Comparison of ENCODE assay signal across 9 mouse cellular contexts in genomic region chr14:105588391-105589163, GRCm38 (mm10).
DNase-seq lines count a peak whose midpoint lies in the region; ATAC-seq lines count a peak whose summit lies in the region.
"Had no signal": no experiment of that assay in that cellular context is flagged by ENCODE, and none has a peak within 500 bp of the region (broad histone marks: within the 10 kb centered on the region; RNA-seq: fewer than 3 reads in every experiment).

No protein-coding gene starts in this region.

- H3K4me1 ChIP-seq in midbrain, embryonic 14.5 days (ENCODE audit: control insufficient read depth, insufficient read depth, low read length), result no peaks in the 10 kb centered on the region; the same call in 1 of the 2 replicates
- H3K4me1 ChIP-seq: megakaryocyte, embryonic 14.5 days had no signal

- no peak overlapping the region for H3K4me3 ChIP-seq in midbrain, embryonic 14.5 days (replicated peaks; ENCODE audit: low read depth, low read length)
- H3K4me3 ChIP-seq: megakaryocyte, embryonic 14.5 days had no signal

- no peaks in the 10 kb centered on the region for H3K9me3 ChIP-seq in midbrain, embryonic 14.5 days (ENCODE audit: control insufficient read depth, low read length)

- no peak overlapping the region for H3K9ac ChIP-seq in midbrain, embryonic 14.5 days (replicated peaks; ENCODE audit: low read length)

- peak; percentile 39 for DNase-seq in embryo, embryonic 10.5 days (ENCODE audit: low spot score)
- no peak for DNase-seq in embryo, embryonic 10 days (ENCODE audit: low spot score)
- DNase-seq in cerebellum, adult 9-11 months, result peak; percentile 61
- peak; percentile 59 to 73 for DNase-seq in frontal cortex, postnatal 36 days (ENCODE audit: low spot score in 2 of 2)
- peak; percentile 86 for DNase-seq in layer of hippocampus, adult 9-11 months
- peak; percentile 77 for DNase-seq in midbrain, embryonic 14.5 days
- DNase-seq in urinary bladder, postnatal 36 days (ENCODE audit: low spot score in 2 of 2), result no peak
- DNase-seq in spleen, postnatal 4 days (ENCODE audit: low spot score in 2 of 2), result no peak

- peak overlapping the region; percentile 65 for H3K27ac ChIP-seq in midbrain, embryonic 14.5 days (replicated peaks; ENCODE audit: low read depth, low read length)

- H3K4me2 ChIP-seq in midbrain, embryonic 14.5 days (ENCODE audit: low read length), result no peak overlapping the region

- WGBS in midbrain, embryonic 14.5 days, result 62% methylated on average over 15 of the region's 15 CpGs

- no peaks in the 10 kb centered on the region for H3K27me3 ChIP-seq in midbrain, embryonic 14.5 days (ENCODE audit: control insufficient read depth, insufficient read depth, low read length)
- H3K27me3 ChIP-seq: megakaryocyte, embryonic 14.5 days had no signal

- H3K36me3 ChIP-seq in midbrain, embryonic 14.5 days (ENCODE audit: control insufficient read depth, insufficient read depth, low read length), result no peaks in the 10 kb centered on the region

- ATAC-seq in midbrain, embryonic 14.5 days (ENCODE audit: low FRiP score, low TSS enrichment), result peak; percentile 86

Comparison
In these comparisons a context has a peak if more than half of its experiments do, and no peak if none do; other contexts are left out.
1. DNase-seq: peak in embryo, embryonic 10.5 days (single experiment), cerebellum, adult 9-11 months (single experiment), frontal cortex, postnatal 36 days (2 of 2), layer of hippocampus, adult 9-11 months (single experiment) and midbrain, embryonic 14.5 days (single experiment); none in embryo, embryonic 10 days (single experiment), urinary bladder, postnatal 36 days (0 of 2) and spleen, postnatal 4 days (0 of 2).